Mouse (Mus musculus): ENCODE data around the gene Hoxa7.
A peak's percentile ranks its signal among the peaks of the same experiment; 100 is the strongest.

Hoxa7 gene

DNA sequence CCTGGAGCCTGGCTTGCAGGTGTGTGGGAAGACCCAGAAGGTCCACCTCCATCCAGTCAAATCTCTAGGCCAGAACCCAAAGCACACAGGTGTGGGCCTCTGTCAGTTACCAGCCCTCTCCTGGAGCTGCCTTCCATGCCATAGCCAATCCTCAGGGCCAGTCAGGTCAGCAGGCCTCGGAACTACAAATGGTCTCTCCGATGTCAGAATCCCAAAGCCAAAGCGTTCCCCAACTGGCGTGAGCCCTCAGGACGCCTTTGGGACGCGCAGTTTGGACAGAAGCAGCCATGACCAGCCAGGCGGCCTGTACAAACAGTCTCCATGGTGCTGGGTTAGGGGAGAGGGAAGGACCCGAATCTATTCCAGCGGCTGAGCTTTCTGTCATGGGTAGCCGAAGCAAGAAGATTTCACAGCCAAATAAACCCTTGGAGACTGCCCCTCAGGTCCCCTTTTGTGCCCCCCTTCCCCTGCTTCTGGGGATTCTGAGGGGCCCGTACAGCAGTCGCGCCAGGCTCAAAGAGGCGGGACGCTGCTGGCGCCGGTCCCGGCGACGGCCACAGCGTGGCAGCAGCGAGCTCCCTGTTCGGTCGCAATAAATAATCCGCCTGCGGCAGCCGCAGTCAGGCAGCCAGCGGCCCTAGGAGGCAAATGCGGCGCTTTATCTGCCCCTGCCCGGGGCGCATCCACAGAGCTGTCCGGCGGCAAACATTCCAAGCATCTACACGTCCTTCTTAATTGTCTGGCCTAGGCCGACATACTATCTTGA is 10.3 kb downstream of the Hoxa7 start:
- peak; percentile 91 for DNase-seq

- peak; percentile 49 for DNase-seq
These were observed 12.0 kb downstream of the Hoxa7 start for GRCm38 (mm10) chr6:52209685-52210046.

DNA sequence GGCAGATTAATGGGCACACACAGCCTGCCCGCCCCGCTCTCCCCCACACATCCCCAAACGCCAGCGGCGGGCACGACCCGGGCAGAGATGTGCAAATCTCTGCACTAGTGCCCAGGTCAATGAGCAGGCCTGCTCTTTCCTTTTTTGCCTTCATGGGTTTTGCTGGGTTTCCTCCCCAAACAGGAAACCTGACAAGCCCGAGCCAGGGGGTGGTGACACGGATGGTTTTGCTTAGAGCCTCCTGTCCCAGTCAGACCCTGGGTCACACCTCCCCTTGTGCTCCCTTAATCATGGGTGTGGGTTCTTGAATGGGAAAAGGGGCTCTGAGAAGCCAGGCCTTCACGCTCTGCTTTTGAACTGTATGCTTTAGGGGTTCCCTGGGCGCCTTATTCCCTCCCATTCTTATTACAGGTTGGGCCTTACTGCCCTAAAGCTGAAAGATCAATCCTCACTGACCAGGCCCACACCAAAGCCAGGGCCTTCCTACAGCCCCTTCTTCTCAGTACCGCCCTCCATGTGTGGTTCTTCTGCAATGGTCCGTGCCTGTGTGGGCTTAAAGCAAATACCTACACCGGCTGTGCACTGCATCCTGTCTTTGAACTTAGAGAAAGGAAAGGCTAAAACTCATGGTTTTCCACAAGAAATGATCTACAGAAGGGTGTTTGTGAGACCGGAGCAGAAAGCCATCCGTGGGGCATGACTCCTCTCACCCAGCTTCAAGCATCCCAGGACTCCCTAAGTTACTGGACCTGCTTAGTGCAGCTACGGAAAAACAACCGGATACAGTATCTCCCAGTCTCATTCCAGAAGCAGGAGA is 12.6 kb downstream of the Hoxa7 start:
- no peak for DNase-seq

DNA sequence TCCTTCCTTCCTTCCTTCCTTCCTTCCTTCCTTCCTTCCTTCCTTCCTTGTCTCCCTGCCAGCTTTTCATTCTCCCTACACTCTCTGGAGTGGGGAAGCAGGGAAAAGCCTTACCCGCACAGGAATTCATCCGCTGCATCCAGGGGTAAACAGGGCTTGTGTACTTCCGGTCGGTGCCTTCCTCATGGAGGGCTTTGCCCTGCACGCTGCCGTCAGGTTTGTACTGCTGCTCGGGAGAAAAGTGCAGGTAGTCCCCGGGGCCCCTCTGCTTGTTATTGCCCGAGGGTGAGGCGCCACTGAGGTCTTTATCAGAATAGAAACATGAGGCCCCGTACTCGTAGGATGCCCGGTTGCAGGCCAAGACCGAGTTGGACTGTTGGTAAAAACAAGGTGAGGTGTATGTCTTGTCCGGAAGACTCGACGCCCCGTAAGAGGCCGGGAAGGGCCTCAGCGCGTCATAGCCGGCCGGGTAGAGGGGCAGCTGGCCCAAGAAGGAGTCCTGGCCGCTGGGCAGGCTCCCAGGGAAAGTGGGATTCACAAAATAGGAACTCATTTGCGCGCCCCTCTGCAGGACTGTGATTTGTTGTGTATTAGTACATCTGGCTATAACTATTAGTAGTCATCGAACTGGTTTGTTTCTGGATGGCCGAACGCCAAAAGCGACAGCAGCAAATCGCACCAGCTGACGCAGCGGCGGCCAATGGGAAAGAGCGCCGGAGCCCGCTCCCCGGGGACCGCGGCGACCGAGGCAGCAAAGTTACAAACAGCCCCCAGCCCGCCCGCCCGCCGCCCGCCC is 13.4 kb downstream of the Hoxa7 start, which contains the start of gene Hoxa6:
Gene Hoxa6 (minus strand): TSS at position 651 of the 796 bp plus-strand sequence.
- DNase-seq, result peak; percentile 80

DNA sequence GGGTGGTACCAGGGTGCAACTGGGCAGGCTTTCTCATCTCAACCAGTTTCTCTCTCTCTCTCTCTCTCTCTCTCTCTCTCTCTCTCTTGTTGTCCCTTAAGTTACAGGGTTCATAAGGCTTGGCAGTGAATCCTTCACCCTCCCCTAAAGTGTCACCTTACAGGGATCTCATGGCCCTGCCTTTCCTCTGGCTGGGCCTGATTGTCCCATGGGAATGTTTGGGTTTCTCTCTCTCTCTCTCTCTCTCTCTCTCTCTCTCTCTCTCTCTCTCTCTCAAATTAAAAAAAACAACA is 14.0 kb downstream of the Hoxa7 start:
- no peak for DNase-seq

GRCm38 (mm10) chr6:52206882-52207683 is 14.6 kb downstream of the Hoxa7 start:
- peak; percentile 13 for DNase-seq

- DNase-seq, result peak; percentile 33
These were observed 15.7 kb downstream of the Hoxa7 start for GRCm38 (mm10) chr6:52205638-52206621.

DNA sequence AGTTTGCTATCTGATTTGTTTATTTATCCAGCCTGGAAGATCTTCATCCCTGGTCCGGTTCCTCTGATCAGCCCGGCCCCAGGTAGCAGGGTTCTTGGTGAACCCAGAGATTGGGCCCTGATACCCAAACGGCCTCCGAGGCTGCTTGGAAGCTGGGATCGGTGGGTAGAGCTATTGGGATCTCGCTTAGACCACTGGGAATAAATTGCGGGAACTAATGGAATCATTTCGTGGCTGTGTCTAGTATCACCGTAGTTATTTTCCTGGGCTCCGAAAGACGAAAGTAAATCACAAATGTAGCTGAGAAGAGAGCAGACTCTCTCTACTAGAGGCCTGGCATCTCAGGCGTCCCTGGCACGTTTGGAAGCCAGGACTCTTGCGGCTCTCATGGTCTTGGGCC is 16.4 kb downstream of the Hoxa7 start:
- peak; percentile 32 for DNase-seq

DNA sequence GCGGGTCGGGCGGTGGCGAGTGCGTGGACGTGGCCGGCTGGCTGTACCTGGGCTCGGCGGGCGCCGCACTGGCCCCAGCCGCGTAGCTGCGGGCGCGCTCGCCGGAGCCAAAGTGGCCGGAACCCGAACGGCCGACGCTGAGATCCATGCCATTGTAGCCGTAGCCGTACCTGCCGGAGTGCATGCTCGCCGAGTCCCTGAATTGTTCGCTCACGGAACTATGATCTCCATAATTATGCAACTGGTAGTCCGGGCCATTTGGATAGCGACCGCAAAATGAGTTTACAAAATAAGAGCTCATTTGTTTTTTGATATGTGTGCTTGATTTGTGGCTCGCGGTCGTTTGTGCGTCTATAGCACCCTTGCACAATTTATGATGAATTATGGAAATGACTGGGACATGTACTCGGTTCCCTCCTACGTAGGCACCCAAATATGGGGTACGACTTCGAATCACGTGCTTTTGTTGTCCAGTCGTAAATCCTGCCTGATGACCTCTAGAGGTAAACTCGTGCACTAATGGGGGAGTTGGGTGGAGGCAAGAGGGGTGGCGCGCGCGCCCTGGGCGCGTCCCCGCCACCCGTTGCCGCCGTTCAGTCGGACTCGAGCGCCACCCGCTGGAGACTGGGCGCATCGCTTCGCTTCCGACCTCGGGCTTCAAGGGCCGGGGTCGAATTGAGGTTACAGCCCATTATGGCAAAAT is 17.5 kb downstream of the Hoxa7 start, which contains the start of gene Hoxa5:
Gene Hoxa5 (minus strand): TSS at position 538 of the 703 bp plus-strand sequence.
- DNase-seq, result peak; percentile 92

- peak; percentile 71 for DNase-seq
These were observed 18.1 kb downstream of the Hoxa7 start for GRCm38 (mm10) chr6:52203371-52204049.

- no peak for DNase-seq
These were observed 18.6 kb downstream of the Hoxa7 start for GRCm38 (mm10) chr6:52203121-52203370.

DNA sequence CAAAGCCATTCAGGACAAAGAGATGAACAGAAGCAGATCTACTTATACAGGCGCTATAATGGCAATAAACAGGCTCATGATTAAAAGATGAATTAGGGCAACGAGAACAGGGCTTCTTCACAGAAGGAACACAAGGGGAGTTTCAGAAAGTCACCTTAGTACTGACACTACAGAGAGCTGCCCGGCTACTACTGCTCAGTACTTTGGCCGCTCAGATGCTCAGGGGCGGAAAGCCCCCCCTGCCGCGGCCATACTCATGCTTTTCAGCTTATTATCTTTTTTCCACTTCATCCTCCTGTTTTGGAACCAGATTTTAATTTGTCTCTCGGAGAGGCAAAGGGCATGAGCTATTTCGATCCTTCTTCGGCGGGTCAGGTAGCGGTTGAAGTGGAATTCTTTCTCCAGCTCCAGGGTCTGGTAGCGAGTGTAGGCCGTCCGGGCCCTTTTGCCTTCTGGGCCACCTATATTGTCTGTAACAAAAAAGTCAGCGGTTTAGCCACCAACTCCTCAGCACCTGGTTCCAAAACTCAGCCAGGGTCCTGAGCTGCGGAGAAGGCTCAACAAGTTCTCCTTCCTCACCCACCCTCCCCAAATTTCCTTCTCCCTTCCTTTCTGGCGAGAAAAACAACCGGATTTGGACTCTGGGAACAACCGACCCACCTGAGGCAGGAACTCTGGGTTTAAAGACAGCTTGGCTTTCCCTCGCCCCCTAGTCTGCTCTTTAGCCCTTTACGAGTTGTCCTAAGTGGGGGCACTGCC is 19.1 kb downstream of the Hoxa7 start:
- peak; percentile 43 for DNase-seq

DNA sequence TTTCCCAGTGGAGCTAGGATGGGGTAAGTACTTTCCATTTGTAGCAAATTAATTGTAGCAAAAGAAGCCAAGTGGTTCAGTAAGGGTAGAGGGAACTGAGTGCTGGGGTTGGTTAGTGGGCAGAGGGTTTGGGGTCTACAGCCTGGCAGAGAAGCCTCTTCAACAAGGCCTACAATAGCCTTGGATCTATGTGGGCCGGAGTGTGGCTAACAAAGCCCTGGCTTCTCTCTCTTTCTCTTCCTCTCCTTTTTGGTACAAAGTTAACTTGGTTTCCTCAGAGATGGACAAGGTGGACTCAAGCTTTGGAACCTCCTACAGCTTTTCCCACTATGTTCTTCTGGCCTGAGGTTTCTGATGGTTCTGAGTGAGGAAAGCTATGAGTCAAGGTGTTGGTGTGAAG is 20.4 kb downstream of the Hoxa7 start:
- no peak for DNase-seq

GRCm38 (mm10) chr6:52200751-52201250 is 20.9 kb downstream of the Hoxa7 start:
- DNase-seq, result no peak

- peak; percentile 21 for DNase-seq
These were observed 21.4 kb downstream of the Hoxa7 start for GRCm38 (mm10) chr6:52200073-52200750.

GRCm38 (mm10) chr6:52197271-52197670 is 24.4 kb downstream of the Hoxa7 start:
- DNase-seq, result peak; percentile 67

- peak; percentile 8 for DNase-seq
These were observed 24.8 kb downstream of the Hoxa7 start for GRCm38 (mm10) chr6:52196811-52197210.

GRCm38 (mm10) chr6:52194690-52195089 is 27.0 kb downstream of the Hoxa7 start:
- peak; percentile 45 for DNase-seq
